Mouse (Mus musculus) neural tube, embryonic 14.5 days (tissue): Measurements from ENCODE around the gene Tmprss9. TPM values are rescaled to one million over a fixed set of nuclear protein-coding genes. Genes with fewer than 3 reads are reported as not detected.

Source experiments
- ATAC-seq: fragments of 200-750 bp; cut with Nextera tagmentation; 2 replicates; pipeline ENCODE4 v1.8.0; 2017; ENCODE audit warnings: low read depth, mild to moderate bottlenecking, moderate TSS enrichment, moderate library complexity
- H3K27ac ChIP-seq: fragments of 300-500 bp; sonication (generic); 2 replicates; pipeline ENCODE4 v1.5.1; 2014; ENCODE audit warnings: low read depth, mild to moderate bottlenecking, control low read depth, low read length, moderate library complexity, mixed read lengths
- H3K27me3 ChIP-seq: fragments of 300-500 bp; sonication (generic); 2 replicates; pipeline ENCODE4 v1.6.1; 2014; ENCODE audit warnings: low read length; ENCODE audit not compliant: control insufficient read depth, insufficient read depth
- H3K36me3 ChIP-seq: fragments of 300-500 bp; sonication (generic); 2 replicates; pipeline ENCODE4 v1.6.1; 2014; ENCODE audit warnings: low read length, mixed read lengths; ENCODE audit not compliant: control insufficient read depth, insufficient read depth
- H3K4me1 ChIP-seq: fragments of 300-500 bp; sonication (generic); 2 replicates; pipeline ENCODE4 v1.6.1; 2014; ENCODE audit warnings: low read length; ENCODE audit not compliant: control insufficient read depth, insufficient read depth
- H3K4me2 ChIP-seq: fragments of 300-500 bp; sonication (generic); 2 replicates; pipeline ENCODE4 v1.6.1; 2014; ENCODE audit warnings: mild to moderate bottlenecking, low read depth, low read length, control low read depth
- H3K4me3 ChIP-seq: fragments of 300-500 bp; sonication (generic); 2 replicates; pipeline ENCODE4 v1.5.1; 2014; ENCODE audit warnings: low read depth, low read length, control low read depth, mixed read lengths
- H3K9ac ChIP-seq: fragments of 300-500 bp; sonication (generic); replicated peaks from 2 replicates; pipeline ENCODE4 v1.6.1; 2014; ENCODE audit warnings: low read depth, mild to moderate bottlenecking, control low read depth, low read length, mixed read lengths
- H3K9me3 ChIP-seq: fragments of 300-500 bp; sonication (generic); 2 replicates; pipeline ENCODE4 v1.6.1; 2016; ENCODE audit warnings: low read length; ENCODE audit not compliant: control insufficient read depth
- WGBS: fragments of 180-500 bp; shearing (Covaris S2); extraction: QIAGEN DNeasy Blood & Tissue Kit; methylation state at CpG from one replicate; pipeline ENCODE4 v1.1.7; 2014; 5-methylcytosine and 5-hydroxymethylcytosine counted together
- polyA plus RNA-seq: library from polyadenylated mRNA; unstranded; fragments of >200 nt; fragmentation: Nextera tagmentation; extraction: Ambion mirVana; gene quantifications from 2 replicates; pipeline ENCODE4 v1.2.1, GENCODE M21; 2014

Gene Tmprss9
- polyA plus RNA-seq, 1 experiment from 2014 or later: 0.13 TPM

GRCm38 (mm10) chr10:80901409-80902272, 30.0 kb downstream of the Tmprss9 start:
- ATAC-seq: no peak
- no peaks in the 10 kb centered on the region for H3K27me3 ChIP-seq
- WGBS: 88% methylated on average over 19 of the region's 19 CpGs
- H3K4me2 ChIP-seq: peak overlapping the region; percentile 93; the same call in 1 of the 2 replicates
- H3K9me3 ChIP-seq: no peaks in the 10 kb centered on the region
- H3K36me3 ChIP-seq: peaks cover 49% of the 10 kb centered on the region
- H3K4me3 ChIP-seq: peak overlapping the region; percentile 47; the same call in 1 of the 2 replicates
- 0 out of 2 replicates have a peak overlapping the region, but pooled peaks have one; percentile 39 for H3K27ac ChIP-seq
- H3K9ac ChIP-seq: 0 out of 2 replicates have a peak overlapping the region, but pooled peaks have one; percentile 4
- H3K4me1 ChIP-seq: peaks cover 19% of the 10 kb centered on the region

DNA sequence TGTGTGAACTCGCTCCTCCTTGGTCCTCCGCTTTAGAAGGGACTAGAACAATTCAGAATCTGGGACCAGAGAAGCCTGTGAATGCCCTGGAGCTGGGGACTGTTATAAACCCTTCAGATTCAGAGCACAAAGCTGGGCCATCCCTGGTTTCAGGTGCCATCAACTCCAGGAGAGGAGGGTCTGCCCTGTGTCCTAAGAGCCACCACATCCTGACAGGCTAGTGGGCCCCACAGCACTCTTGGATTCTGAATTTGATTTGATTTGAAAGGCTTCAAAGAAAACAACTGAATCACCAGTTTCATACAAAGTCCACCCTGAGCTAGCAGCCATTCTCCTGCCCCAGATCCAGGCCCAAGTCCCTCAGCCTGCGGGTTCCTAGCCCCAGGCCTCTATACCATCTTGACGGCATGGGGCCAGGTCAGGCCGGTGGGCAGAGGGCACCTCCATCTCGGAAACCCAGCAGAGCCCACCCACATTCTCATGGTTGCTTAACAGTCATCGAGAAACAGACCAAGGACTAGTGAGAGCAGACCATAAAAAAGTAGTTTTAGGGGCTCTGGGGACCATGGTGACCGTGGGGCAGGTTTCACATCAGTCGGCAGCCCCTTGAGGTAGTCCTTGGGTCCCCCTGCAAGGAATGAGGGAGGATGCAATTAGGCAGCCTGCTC, 30.8 kb downstream of the Tmprss9 start:
- Histone ChIP-seq H3K36me3 (peaks cover 52% of the 10 kb centered on the region), H3K9me3 (no peaks in the 10 kb centered on the region), H3K27ac (no peak overlapping the region), H3K27me3 (no peaks in the 10 kb centered on the region), H3K4me2 (no peak overlapping the region), H3K4me1 (peaks cover 19% of the 10 kb centered on the region), H3K4me3 (no peak overlapping the region), H3K9ac (no peak overlapping the region)
- 87% methylated on average over 9 of the region's 9 CpGs for WGBS
- no peak for ATAC-seq

DNA sequence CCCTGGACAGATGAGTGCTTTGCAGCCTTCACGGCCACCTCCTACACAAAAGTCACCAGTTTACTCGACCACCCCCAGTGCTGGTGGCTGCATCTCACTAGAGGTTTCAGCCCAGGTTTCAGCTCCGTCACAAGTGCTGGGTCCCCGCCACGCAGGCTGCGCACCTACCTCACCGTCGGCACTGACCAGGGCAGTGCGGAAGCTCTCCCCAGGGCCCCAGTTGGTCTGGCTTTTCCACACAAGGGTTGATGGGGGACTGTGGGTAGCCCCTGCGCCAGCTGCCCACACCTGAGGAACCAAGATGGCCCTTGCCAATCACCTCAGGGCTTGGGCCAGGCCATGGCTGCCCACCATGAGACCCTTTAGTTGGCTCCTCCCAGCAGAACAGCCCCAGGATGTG, 31.6 kb downstream of the Tmprss9 start:
- ATAC-seq: no peak
- no peaks in the 10 kb centered on the region for H3K27me3 ChIP-seq
- H3K9ac ChIP-seq: no peak overlapping the region
- peaks cover 14% of the 10 kb centered on the region for H3K4me1 ChIP-seq
- H3K4me3 ChIP-seq: no peak overlapping the region
- no peaks in the 10 kb centered on the region for H3K9me3 ChIP-seq
- 92% methylated on average over 10 of the region's 10 CpGs for WGBS
- peaks cover 60% of the 10 kb centered on the region for H3K36me3 ChIP-seq
- H3K4me2 ChIP-seq: no peak overlapping the region
- H3K27ac ChIP-seq: no peak overlapping the region

GRCm38 (mm10) chr10:80904004-80904693, 32.5 kb downstream of the Tmprss9 start:
- Histone ChIP-seq H3K4me2 (no peak overlapping the region), H3K9me3 (no peaks in the 10 kb centered on the region), H3K27me3 (no peaks in the 10 kb centered on the region), H3K4me1 (peaks cover 11% of the 10 kb centered on the region), H3K27ac (no peak overlapping the region), H3K9ac (no peak overlapping the region), H3K4me3 (no peak overlapping the region), H3K36me3 (peaks cover 63% of the 10 kb centered on the region)
- 87% methylated on average over 28 of the region's 28 CpGs for WGBS
- no peak for ATAC-seq

GRCm38 (mm10) chr10:80904709-80905108, 33.1 kb downstream of the Tmprss9 start:
- Histone ChIP-seq H3K9ac (no peak overlapping the region), H3K27me3 (no peaks in the 10 kb centered on the region), H3K4me1 (peaks cover 5% of the 10 kb centered on the region), H3K4me2 (no peak overlapping the region), H3K9me3 (no peaks in the 10 kb centered on the region), H3K27ac (no peak overlapping the region; the same call in 1 of the 2 replicates), H3K4me3 (no peak overlapping the region), H3K36me3 (peaks cover 66% of the 10 kb centered on the region)
- WGBS: 92% methylated on average over 11 of the region's 11 CpGs
- no peak for ATAC-seq

GRCm38 (mm10) chr10:80909375-80910162, 37.9 kb downstream of the Tmprss9 start:
- peaks cover 50% of the 10 kb centered on the region for H3K36me3 ChIP-seq
- 93% methylated on average over 22 of the region's 22 CpGs for WGBS

DNA sequence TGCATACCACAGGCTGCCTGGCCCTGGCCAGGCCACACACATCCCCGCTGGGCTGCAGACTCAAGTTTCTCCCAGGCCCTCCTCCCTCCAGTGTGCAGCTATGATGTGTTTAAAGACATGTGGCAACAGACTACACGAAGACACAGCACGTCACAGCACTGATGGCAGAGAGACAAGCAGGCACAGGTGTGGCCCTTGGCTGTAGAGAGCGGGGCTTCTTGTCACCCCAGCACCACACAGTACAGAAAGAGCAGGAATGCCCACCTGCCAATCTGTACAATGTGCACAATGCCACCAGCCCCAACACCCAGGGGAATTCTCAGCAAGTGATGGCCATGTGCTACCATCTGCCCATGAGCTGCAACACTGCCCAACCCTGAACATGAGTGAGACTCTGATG, 39.7 kb downstream of the Tmprss9 start:
- Histone ChIP-seq H3K4me3 (no peak overlapping the region), H3K27ac (no peak overlapping the region), H3K9ac (no peak overlapping the region), H3K9me3 (no peaks in the 10 kb centered on the region), H3K27me3 (no peaks in the 10 kb centered on the region), H3K4me2 (no peak overlapping the region), H3K36me3 (peaks cover 35% of the 10 kb centered on the region), H3K4me1 (peaks cover 5% of the 10 kb centered on the region)
- 91% methylated on average over 4 of the region's 4 CpGs for WGBS
- no peak for ATAC-seq

More at GRCm38 (mm10) chr10:80909375-80910162, 37.9 kb downstream of the Tmprss9 start:
- Histone ChIP-seq H3K4me2 (no peak overlapping the region), H3K27me3 (no peaks in the 10 kb centered on the region), H3K9me3 (no peaks in the 10 kb centered on the region), H3K4me1 (no peaks in the 10 kb centered on the region), H3K4me3 (no peak overlapping the region), H3K27ac (no peak overlapping the region), H3K9ac (no peak overlapping the region)
- no peak for ATAC-seq

GRCm38 (mm10) chr10:80911891-80912290, 40.2 kb downstream of the Tmprss9 start:
- H3K27me3 ChIP-seq: no peaks in the 10 kb centered on the region
- H3K4me3 ChIP-seq: no peak overlapping the region
- H3K4me1 ChIP-seq: peaks cover 8% of the 10 kb centered on the region
- peaks cover 33% of the 10 kb centered on the region for H3K36me3 ChIP-seq
- no peak for ATAC-seq
- no peaks in the 10 kb centered on the region for H3K9me3 ChIP-seq
- H3K27ac ChIP-seq: no peak overlapping the region
- no peak overlapping the region for H3K4me2 ChIP-seq
- H3K9ac ChIP-seq: no peak overlapping the region
